Mouse (Mus musculus) thymus, adult 2 months (tissue): ENCODE measurements around the gene Pccb. TPM values are rescaled to one million over a fixed set of nuclear protein-coding genes. Genes with fewer than 3 reads are reported as not detected.

Source experiments
- DNase-seq: peaks from one replicate; pipeline ENCODE4 v3.0.0; 2021
- H3K27ac ChIP-seq: fragments of 200-500 bp; 2 replicates; pipeline ENCODE4 v1.5.1; 2012; ENCODE audit warnings: low read length, control low read depth; ENCODE audit not compliant: control insufficient read depth, insufficient read depth
- H3K27me3 ChIP-seq: fragments of 200-500 bp; 2 replicates; pipeline ENCODE4 v1.6.1; 2012; ENCODE audit warnings: mild to moderate bottlenecking, low read length, moderate library complexity, mixed read lengths; ENCODE audit not compliant: control insufficient read depth, insufficient read depth
- H3K36me3 ChIP-seq: fragments of 200-500 bp; 2 replicates; pipeline ENCODE4 v1.6.1; 2012; ENCODE audit warnings: mild to moderate bottlenecking, low read length, moderate library complexity; ENCODE audit not compliant: control insufficient read depth, insufficient read depth
- H3K4me1 ChIP-seq: fragments of 200-500 bp; replicated peaks from 2 replicates; pipeline ENCODE4 v1.6.1; 2012; ENCODE audit warnings: low read length; ENCODE audit not compliant: control insufficient read depth, insufficient read depth
- H3K4me3 ChIP-seq: fragments of 200-500 bp; 2 replicates; pipeline ENCODE4 v1.5.1; 2012; ENCODE audit warnings: mild to moderate bottlenecking, low read length, control low read depth, moderate library complexity; ENCODE audit not compliant: control insufficient read depth, insufficient read depth
- CTCF ChIP-seq: fragments of 200-500 bp; IDR thresholded peaks from 2 replicates; pipeline ENCODE4 v1.5.1; 2012; ENCODE audit warnings: mild to moderate bottlenecking, control low read depth, low read length, moderate library complexity, borderline replicate concordance; ENCODE audit not compliant: control insufficient read depth, poor library complexity, insufficient read depth; ENCODE audit errors: extremely low read depth
- POLR2A ChIP-seq: fragments of 200-500 bp; IDR thresholded peaks from 2 replicates; pipeline ENCODE4 v1.6.1; 2012; ENCODE audit warnings: mild to moderate bottlenecking, low read length, control low read depth, moderate library complexity; ENCODE audit not compliant: control insufficient read depth, poor library complexity, insufficient read depth; ENCODE audit errors: extremely low read depth
- WGBS: fragments of 180-500 bp; shearing (Covaris S2); methylation state at CpG from one replicate; pipeline ENCODE4 v1.1.7; 2018; 5-methylcytosine and 5-hydroxymethylcytosine counted together
- polyA plus RNA-seq: library from polyadenylated mRNA; depleted of rRNA; stranded (reverse); fragments of >200 nt; gene quantifications from 2 replicates; pipeline ENCODE4 v1.2.3, GENCODE M21; 2012

The Pccb gene
- polyA plus RNA-seq, 1 experiment: 43.8 TPM

DNA sequence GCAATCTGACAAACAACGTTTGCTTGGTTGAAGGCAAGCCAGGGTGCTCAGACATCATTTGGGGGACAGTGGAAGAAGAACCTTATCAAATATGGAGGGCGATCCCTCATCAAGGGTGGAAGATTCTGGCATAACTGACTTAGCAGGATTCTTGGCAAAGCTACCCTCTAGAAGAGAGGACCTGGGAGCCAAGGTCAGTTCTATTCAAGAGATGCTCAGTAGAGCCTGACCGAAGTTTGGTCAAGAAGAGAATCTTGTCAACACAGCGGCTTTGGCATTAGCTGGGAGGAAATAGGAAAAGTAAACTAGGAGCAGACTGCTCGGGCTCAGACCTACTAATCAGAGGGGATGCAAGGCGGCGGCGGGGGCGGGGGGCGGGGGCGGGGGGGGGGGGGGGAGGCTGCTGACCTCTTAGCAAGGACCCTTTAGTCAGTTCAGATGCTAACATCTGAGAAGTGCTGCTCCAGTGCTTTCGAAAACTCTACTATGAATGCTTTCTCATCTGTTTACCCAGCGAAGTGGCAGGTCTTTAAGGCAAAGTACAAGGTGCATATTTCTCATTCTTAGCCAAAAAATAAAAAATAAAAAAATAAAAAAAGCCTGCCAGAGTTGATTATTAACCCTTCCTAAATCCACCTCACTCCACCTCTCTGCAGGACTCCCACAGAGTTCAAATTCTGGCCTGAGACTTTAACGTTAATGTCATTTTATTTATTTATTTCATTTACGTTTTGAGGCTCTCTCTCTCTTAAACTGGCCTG, 1.3 kb upstream of the Pccb start:
- TF ChIP-seq CTCF (no peak), POLR2A (no peak)
- Histone ChIP-seq H3K4me1 (peaks cover 3% of the 10 kb centered on the region), H3K27ac (no peak overlapping the region), H3K36me3 (no peaks in the 10 kb centered on the region), H3K27me3 (no peaks in the 10 kb centered on the region), H3K4me3 (no peak overlapping the region)
- WGBS: 94% methylated on average over 15 of the region's 15 CpGs
- no peak for DNase-seq

- H3K36me3 ChIP-seq: no peaks in the 10 kb centered on the region
- no peak for TF ChIP-seq CTCF
- no peak for TF ChIP-seq POLR2A
- peaks cover 3% of the 10 kb centered on the region for H3K4me1 ChIP-seq
- peak; percentile 6 for DNase-seq
- H3K4me3 ChIP-seq: peak overlapping the region; percentile 55
- H3K27ac ChIP-seq: no peak overlapping the region
- 5% methylated on average over 14 of the region's 14 CpGs for WGBS
- H3K27me3 ChIP-seq: no peaks in the 10 kb centered on the region
Measured at GRCm38 (mm10) chr9:101033761-101034447, 794 bp downstream of the Pccb start.

DNA sequence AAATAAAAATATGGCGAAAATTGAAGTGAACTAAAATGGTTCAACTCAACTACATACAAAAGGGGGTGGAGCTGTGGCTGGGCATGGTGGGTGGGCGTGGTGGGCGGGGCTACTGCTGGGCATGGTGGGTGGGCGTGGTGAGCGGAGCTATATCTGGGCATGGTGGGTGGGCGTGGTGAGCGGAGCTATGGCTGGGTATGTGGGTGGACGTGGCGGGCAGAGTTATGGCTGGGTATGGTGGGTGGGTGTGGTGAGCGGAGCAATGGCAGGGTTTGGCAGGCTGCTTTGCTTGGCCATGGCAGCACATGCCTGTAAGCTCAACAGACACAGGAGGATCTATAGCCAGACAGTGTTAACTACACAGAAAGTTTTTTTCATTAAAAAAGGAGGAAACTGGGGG, 15.9 kb downstream of the Pccb start:
- WGBS: 96% methylated on average over 9 of the region's 10 CpGs
- TF ChIP-seq POLR2A (no peak), CTCF (no peak)
- Histone ChIP-seq H3K27me3 (no peaks in the 10 kb centered on the region), H3K27ac (no peak overlapping the region), H3K4me3 (no peak overlapping the region), H3K4me1 (no peaks in the 10 kb centered on the region), H3K36me3 (no peaks in the 10 kb centered on the region)
- DNase-seq: no peak

GRCm38 (mm10) chr9:101017734-101018516, 16.8 kb downstream of the Pccb start:
- Histone ChIP-seq H3K4me1 (no peaks in the 10 kb centered on the region), H3K36me3 (no peaks in the 10 kb centered on the region), H3K27ac (no peak overlapping the region), H3K4me3 (no peak overlapping the region), H3K27me3 (no peaks in the 10 kb centered on the region)
- DNase-seq: no peak
- WGBS: 84% methylated on average over 15 of the region's 15 CpGs
- TF ChIP-seq CTCF: no peak
- no peak for TF ChIP-seq POLR2A

- Histone ChIP-seq H3K36me3 (no peaks in the 10 kb centered on the region), H3K27me3 (no peaks in the 10 kb centered on the region), H3K4me1 (no peaks in the 10 kb centered on the region), H3K4me3 (no peak overlapping the region), H3K27ac (no peak overlapping the region)
- 96% methylated on average over 9 of the region's 9 CpGs for WGBS
- TF ChIP-seq CTCF (no peak), POLR2A (no peak)
- DNase-seq: no peak
Measured at GRCm38 (mm10) chr9:101015324-101015723, 19.4 kb downstream of the Pccb start.

GRCm38 (mm10) chr9:101012433-101012832, 22.3 kb downstream of the Pccb start:
- H3K36me3 ChIP-seq: no peaks in the 10 kb centered on the region
- TF ChIP-seq CTCF (no peak), POLR2A (no peak)
- no peak for DNase-seq
- no peaks in the 10 kb centered on the region for H3K4me1 ChIP-seq
- 96% methylated on average over 10 of the region's 10 CpGs for WGBS
- H3K4me3 ChIP-seq: no peak overlapping the region
- no peak overlapping the region for H3K27ac ChIP-seq
- H3K27me3 ChIP-seq: no peaks in the 10 kb centered on the region
